Mouse (Mus musculus): Measurements from ENCODE around the gene Prkar2a.

The Prkar2a gene

GRCm38 (mm10) chr9:108798508-108799075, 109.5 kb downstream of the Prkar2a start:
- no peak for DNase-seq

GRCm38 (mm10) chr9:108799564-108799963, 110.5 kb downstream of the Prkar2a start:
- DNase-seq = no peak

All from embryo, embryonic 11 days (tissue).